Mouse (Mus musculus) cerebellum, postnatal 10 days (tissue): ENCODE measurements around the gene Ap5s1.
A peak's percentile ranks its signal among the peaks of the same experiment; 100 is the strongest.
"Not testable (repeated sequence)": the region's sequence is repeated elsewhere in the genome, so short reads cannot be mapped to it uniquely, and the experiment has no call there.

Source experiments
- DNase-seq, 2 experiments: peaks; one replicate each; pipeline ENCODE4 v3.0.0; 2021; ENCODE audit warnings: mixed read lengths in 2 of 2

Ap5s1 gene

DNA sequence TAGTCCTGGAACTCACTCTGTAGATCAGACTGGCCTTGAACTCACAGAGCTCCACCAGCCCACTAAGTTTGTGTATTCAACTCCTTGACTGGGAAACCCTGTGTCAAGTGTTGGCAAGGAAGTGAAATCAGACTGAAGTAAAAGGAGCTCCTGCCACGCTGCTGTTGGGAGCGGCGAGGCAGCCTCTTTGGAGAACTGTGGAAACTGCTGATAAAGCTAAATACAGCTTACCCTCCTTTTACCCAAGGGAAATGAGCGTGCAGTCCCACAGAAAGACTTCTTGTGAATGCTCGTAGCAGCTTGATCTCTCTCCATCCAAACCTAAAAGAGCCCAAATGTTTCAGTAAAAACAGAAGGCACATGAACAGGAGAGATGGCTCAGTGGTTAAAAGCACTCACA, 15.7 kb downstream of the Ap5s1 start:
- no peak for DNase-seq

- DNase-seq, result no peak
These were observed 16.7 kb downstream of the Ap5s1 start for GRCm38 (mm10) chr2:131223569-131223968.

GRCm38 (mm10) chr2:131225178-131225577, 18.3 kb downstream of the Ap5s1 start:
- no peak for DNase-seq

DNA sequence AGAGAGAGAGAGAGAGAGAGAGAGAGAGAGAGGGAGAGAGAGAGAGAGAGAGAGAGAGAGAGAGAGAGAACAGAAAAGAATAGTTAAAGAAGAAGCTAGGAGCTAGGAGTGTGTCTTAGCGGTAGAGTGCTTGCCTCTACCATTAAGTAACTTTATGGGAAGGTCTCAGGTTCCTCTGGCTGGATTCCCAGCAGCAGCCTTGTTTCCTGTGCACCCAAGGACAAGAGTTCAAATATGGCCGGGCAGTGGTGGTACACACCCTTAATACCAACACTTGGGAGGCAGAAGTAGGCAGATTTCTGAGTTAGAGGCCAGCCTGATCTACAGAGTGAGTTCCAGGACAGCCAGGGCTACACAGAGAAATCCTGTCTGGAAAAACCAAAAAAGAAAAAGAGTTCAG, 19.8 kb downstream of the Ap5s1 start:
- DNase-seq, result not testable (repeated sequence)

- no peak for DNase-seq
These were observed 20.4 kb downstream of the Ap5s1 start for GRCm38 (mm10) chr2:131227243-131227642.

- no peak for DNase-seq
These were observed 25.7 kb downstream of the Ap5s1 start for GRCm38 (mm10) chr2:131232558-131232957.

DNA sequence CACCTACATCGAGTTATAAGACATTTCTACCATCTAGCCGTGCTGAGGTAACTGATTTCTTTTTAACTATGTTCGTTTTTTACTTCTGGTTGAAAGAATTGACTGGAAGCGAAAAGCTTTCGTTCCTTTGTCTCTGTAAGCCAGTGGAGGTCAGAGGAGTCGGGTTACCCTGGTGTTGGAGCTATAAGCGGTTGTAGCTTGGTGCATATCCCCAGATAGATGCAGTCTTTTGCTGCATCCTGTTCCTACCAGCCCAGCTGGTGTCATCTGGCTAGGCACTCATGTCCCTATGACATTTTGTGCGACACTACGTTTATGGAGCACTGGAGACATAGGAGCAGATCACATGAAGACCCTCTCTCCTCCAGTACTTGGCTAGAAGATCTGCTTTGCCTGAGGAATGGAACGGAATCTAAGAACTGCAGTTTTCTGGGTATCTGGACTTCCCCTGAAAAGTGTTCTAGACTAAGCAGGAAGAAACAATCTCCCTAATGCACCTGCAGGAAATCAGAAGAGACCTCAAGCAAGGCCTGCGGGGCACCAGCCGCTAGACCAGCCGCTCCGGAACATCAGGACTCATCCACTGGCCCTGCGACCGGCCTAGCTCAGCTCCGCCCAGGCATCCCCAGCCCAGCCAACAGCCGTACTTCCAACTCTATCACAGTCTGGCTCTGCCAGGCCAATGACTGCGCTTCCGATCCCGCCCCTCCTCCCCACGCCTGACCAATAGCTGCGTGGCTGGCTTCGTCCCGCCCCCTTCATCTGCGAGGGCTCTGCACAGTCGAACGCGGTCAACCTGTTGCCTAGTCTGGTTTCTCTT, 26.6 kb downstream of the Ap5s1 start, which contains the start of gene Mavs:
Gene Mavs, plus strand, starts transcription at position 757 of the 820 bp plus-strand sequence.
- peak; percentile 97 to 98 for DNase-seq

- DNase-seq, result no peak
These were observed 27.3 kb downstream of the Ap5s1 start for GRCm38 (mm10) chr2:131234127-131234650.

- no peak for DNase-seq
These were observed 28.2 kb downstream of the Ap5s1 start for GRCm38 (mm10) chr2:131234970-131235635.

DNA sequence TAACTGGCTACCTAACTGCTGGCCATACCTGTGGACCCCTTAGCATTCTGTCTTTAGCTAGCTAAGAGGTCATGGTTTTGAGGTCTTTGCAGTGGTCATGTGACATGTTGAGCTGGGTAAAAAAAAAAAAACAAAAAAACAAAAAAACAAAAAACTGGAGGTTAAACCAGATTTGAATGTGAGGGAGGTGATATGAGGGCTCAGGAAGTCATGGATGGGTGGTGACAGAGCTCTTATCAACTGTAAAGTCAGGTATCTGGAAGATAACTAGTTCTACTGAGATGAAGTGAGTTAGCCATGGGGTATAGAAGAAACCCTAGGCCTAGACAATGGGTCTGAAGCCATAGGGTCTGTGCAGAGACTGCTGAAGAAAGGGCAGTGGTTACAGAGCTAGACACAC, 35.3 kb downstream of the Ap5s1 start:
- no peak for DNase-seq

- DNase-seq, result no peak
These were observed 36.1 kb downstream of the Ap5s1 start for GRCm38 (mm10) chr2:131242929-131243328.

GRCm38 (mm10) chr2:131253681-131254328, 46.9 kb downstream of the Ap5s1 start:
- DNase-seq, result peak; percentile 77

DNA sequence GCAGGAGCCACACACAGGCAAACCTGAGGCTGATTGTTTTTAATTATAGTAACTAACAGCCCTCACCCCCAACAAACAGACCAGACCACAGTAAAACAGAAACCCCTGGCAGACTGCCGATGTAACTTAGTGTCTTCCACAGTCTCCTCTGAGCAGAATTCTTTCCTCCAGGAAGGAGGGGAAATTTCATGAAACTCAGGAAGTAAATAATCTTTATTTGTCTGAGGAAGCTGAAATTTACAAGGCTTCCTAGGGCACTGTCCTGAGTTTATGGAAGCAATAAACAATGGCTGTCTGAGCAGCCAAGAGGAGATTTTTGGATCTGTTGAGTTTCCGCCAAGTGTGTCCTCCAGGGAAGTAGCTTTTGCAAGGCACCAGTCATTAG, 47.4 kb downstream of the Ap5s1 start:
- peak; percentile 16 to 23 for DNase-seq

- DNase-seq, result no peak
These were observed 48.9 kb downstream of the Ap5s1 start for GRCm38 (mm10) chr2:131255738-131256137.

DNA sequence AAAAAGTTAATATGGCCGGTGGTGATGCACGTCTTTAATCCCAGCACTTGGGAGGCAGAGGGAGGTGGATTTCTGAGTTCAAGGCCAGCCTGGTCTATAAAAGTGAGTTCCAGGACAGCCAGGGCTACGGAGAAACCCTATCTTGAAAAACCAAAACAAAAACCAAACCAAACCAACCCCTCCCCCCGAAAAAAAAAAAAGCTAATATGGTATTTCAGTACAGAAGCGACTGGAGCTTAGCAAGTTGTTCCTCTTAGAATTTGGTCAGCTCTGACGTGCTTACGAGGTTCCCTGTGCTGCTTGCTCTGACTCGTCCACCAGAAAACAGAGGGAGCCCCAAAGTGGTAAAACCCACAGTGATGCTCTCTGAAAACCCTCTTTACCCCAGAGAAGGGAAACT, 51.8 kb downstream of the Ap5s1 start:
- no peak for DNase-seq

GRCm38 (mm10) chr2:131260544-131261307, 53.8 kb downstream of the Ap5s1 start:
- DNase-seq, result peak in 1 of 2 experiments; percentile 13

DNA sequence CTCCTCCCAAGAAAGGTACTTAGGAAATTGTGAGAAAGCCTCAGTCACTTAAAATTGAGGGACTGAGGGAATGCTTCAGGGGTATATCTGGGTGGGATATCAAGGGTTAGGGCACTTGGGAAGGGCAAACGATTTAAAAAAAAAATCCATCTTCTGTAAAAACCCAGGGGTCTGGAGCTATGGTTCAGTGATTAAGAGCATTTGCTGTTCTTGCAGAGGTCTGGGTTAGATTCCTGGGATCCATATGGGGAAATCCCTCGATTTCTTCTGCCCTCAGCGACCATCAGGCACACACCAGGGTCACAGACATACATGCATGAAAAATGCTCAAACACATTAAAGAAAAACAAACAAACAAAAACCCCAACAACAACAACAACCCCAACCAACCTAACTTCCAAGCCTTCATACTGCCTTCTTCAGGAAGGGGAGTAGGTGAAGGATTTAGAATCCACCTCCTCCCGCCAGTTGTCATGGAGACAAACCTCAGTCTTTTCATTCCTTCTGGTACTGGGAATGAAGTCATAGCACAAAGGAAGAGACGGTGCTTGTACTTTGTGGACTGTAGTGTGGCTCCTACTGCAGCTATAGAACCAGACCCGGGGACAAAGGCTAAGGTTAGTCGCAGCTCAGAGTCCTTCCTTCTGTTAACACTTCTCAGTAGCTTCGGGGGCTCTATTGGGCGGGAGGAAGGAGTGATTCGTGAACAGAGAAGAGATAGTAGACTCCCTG, 54.8 kb downstream of the Ap5s1 start:
- DNase-seq, result no peak

DNA sequence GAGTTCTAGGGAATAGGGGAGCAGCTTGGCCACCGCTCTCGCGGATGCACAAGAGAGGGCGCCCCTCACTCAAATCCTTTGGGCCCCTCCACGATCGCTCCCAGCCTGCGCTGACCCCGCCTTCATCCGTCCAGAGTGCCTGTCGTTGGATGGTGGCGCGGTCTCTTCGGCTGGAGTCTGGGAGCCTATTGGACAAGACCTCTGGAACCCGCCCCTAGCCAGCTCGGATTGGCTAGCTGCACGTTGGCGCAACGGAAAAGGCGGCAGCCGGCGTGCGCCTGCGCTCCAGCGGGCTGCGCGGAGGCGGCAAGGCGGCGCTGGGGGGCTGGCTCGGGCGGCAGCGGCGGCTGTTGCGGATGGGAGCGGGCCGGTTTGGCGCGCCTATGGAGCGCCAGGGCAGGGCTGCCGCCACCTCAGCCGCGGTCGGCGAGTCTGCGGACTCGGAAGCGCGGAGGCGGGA, 55.4 kb downstream of the Ap5s1 start, which contains the start of gene Pank2:
Gene Pank2, plus strand, starts transcription at position 283 of the 460 bp plus-strand sequence.
- peak; percentile 98 to 99 for DNase-seq
